Mouse (Mus musculus) lung, postnatal 0 days (tissue): ENCODE results near the gene Pmpca. TPM values are rescaled to one million over a fixed set of nuclear protein-coding genes. Genes with fewer than 3 reads are reported as not detected.

ENCODE experiments used
- ATAC-seq: fragments of 200-750 bp; cut with Nextera tagmentation; 2 replicates; pipeline ENCODE4 v1.8.0; 2017; ENCODE audit warnings: moderate library complexity
- DNase-seq: peaks from one replicate; pipeline ENCODE4 v3.0.0-alpha.2; 2016; ENCODE audit warnings: low spot score
- H3K27ac ChIP-seq: fragments of 300-500 bp; sonication (generic); 2 replicates; pipeline ENCODE4 v1.5.1; 2014; ENCODE audit warnings: antibody characterized with exemption, mild to moderate bottlenecking, low read length, mixed read lengths
- H3K27me3 ChIP-seq: fragments of 300-500 bp; sonication (generic); replicated peaks from 2 replicates; pipeline ENCODE4 v1.6.1; 2014; ENCODE audit warnings: low read length, mixed read lengths; ENCODE audit not compliant: insufficient read depth
- H3K36me3 ChIP-seq: fragments of 300-500 bp; sonication (generic); 2 replicates; pipeline ENCODE4 v1.6.1; 2014; ENCODE audit warnings: low read length, mixed read lengths; ENCODE audit not compliant: insufficient read depth
- H3K4me1 ChIP-seq: fragments of 300-500 bp; sonication (generic); 2 replicates; pipeline ENCODE4 v1.6.1; 2014; ENCODE audit warnings: antibody characterized with exemption, low read depth, low read length, mixed read lengths; ENCODE audit not compliant: insufficient read depth
- H3K4me2 ChIP-seq: fragments of 300-500 bp; sonication (generic); replicated peaks from 2 replicates; pipeline ENCODE4 v1.6.1; 2014; ENCODE audit warnings: low read depth, mild to moderate bottlenecking, low read length, moderate library complexity, mixed read lengths
- H3K4me3 ChIP-seq: fragments of 300-500 bp; sonication (generic); 2 replicates; pipeline ENCODE4 v1.5.1; 2014; ENCODE audit warnings: low read depth, low read length
- H3K9ac ChIP-seq: fragments of 300-500 bp; sonication (generic); replicated peaks from 2 replicates; pipeline ENCODE4 v1.6.1; 2014; ENCODE audit warnings: low read depth, mild to moderate bottlenecking
- H3K9me3 ChIP-seq: fragments of 300-500 bp; sonication (generic); 2 replicates; pipeline ENCODE4 v1.6.1; 2016; ENCODE audit warnings: low read length, mixed read lengths
- CTCF ChIP-seq: IDR thresholded peaks from 2 replicates; pipeline ENCODE4 v1.5.1; 2016; ENCODE audit warnings: antibody characterized with exemption, mild to moderate bottlenecking
- EP300 ChIP-seq: IDR thresholded peaks from 2 replicates; pipeline ENCODE4 v1.6.1; 2016; ENCODE audit warnings: antibody characterized with exemption, mild to moderate bottlenecking, control low read depth
- WGBS: fragments of 180-500 bp; shearing (Covaris S2); extraction: QIAGEN DNeasy Blood & Tissue Kit; methylation state at CpG from one replicate; pipeline ENCODE4 v1.1.7; 2014; 5-methylcytosine and 5-hydroxymethylcytosine counted together
- polyA plus RNA-seq: library from polyadenylated mRNA; unstranded; fragments of >200 nt; fragmentation: Nextera tagmentation; extraction: Ambion mirVana; gene quantifications from 2 replicates; pipeline ENCODE4 v1.2.1, GENCODE M21; 2015

Pmpca gene
- polyA plus RNA-seq, 1 experiment from 2014 or later: 39.0 TPM

GRCm38 (mm10) chr2:26434791-26435572, 45.8 kb downstream of the Pmpca start:
- Histone ChIP-seq H3K9me3 (no peaks in the 10 kb centered on the region), H3K4me1 (no peaks in the 10 kb centered on the region), H3K27me3 (no peaks in the 10 kb centered on the region), H3K27ac (no peak overlapping the region), H3K4me3 (no peak overlapping the region), H3K4me2 (no peak overlapping the region), H3K9ac (no peak overlapping the region), H3K36me3 (peaks cover 35% of the 10 kb centered on the region)
- TF ChIP-seq EP300 (no peak), CTCF (no peak)
- no peak for DNase-seq
- ATAC-seq: no peak
- 88% methylated on average over 7 of the region's 7 CpGs for WGBS

- TF ChIP-seq CTCF: no peak
- TF ChIP-seq EP300: no peak
- H3K4me3 ChIP-seq: no peak overlapping the region
- H3K4me2 ChIP-seq: no peak overlapping the region
- no peak overlapping the region for H3K27ac ChIP-seq
- no peak for DNase-seq
- H3K9me3 ChIP-seq: no peaks in the 10 kb centered on the region
- no peak overlapping the region for H3K9ac ChIP-seq
- H3K27me3 ChIP-seq: no peaks in the 10 kb centered on the region
- WGBS: 56% methylated on average over 4 of the region's 4 CpGs
- H3K4me1 ChIP-seq: no peaks in the 10 kb centered on the region
- ATAC-seq: no peak
- peaks cover 37% of the 10 kb centered on the region for H3K36me3 ChIP-seq
Observed at GRCm38 (mm10) chr2:26437221-26437620, 48.1 kb downstream of the Pmpca start.

GRCm38 (mm10) chr2:26438373-26438772, 49.2 kb downstream of the Pmpca start:
- Histone ChIP-seq H3K27me3 (no peaks in the 10 kb centered on the region), H3K9me3 (no peaks in the 10 kb centered on the region), H3K4me2 (no peak overlapping the region), H3K36me3 (peaks cover 37% of the 10 kb centered on the region), H3K27ac (no peak overlapping the region), H3K4me3 (no peak overlapping the region), H3K4me1 (no peaks in the 10 kb centered on the region), H3K9ac (no peak overlapping the region)
- DNase-seq (no peak), ATAC-seq (no peak)
- 87% methylated on average over 7 of the region's 7 CpGs for WGBS
- TF ChIP-seq CTCF: no peak
- no peak for TF ChIP-seq EP300

- H3K36me3 ChIP-seq: peaks cover 31% of the 10 kb centered on the region
Observed at GRCm38 (mm10) chr2:26439671-26440070, 50.5 kb downstream of the Pmpca start.

GRCm38 (mm10) chr2:26441261-26441660, 52.1 kb downstream of the Pmpca start:
- DNase-seq (no peak), ATAC-seq (no peak)
- Histone ChIP-seq H3K4me3 (no peak overlapping the region), H3K4me1 (peaks cover 6% of the 10 kb centered on the region; the same call in 1 of the 2 replicates), H3K36me3 (peaks cover 22% of the 10 kb centered on the region; the same call in 1 of the 2 replicates), H3K4me2 (no peak overlapping the region), H3K9ac (no peak overlapping the region), H3K9me3 (no peaks in the 10 kb centered on the region), H3K27ac (no peak overlapping the region), H3K27me3 (no peaks in the 10 kb centered on the region)
- TF ChIP-seq CTCF (no peak), EP300 (no peak)
- 94% methylated on average over 4 of the region's 4 CpGs for WGBS

More at GRCm38 (mm10) chr2:26439671-26440070, 50.5 kb downstream of the Pmpca start:
- no peaks in the 10 kb centered on the region for H3K27me3 ChIP-seq
- H3K4me3 ChIP-seq: no peak overlapping the region
- WGBS: 84% methylated on average over 6 of the region's 6 CpGs
- no peaks in the 10 kb centered on the region for H3K9me3 ChIP-seq
- DNase-seq (no peak), ATAC-seq (no peak)
- TF ChIP-seq EP300 (no peak), CTCF (no peak)
- H3K4me2 ChIP-seq: no peak overlapping the region
- H3K9ac ChIP-seq: no peak overlapping the region
- 0 out of 2 replicates have a peak, but pooled peaks cover 6% of the 10 kb centered on the region for H3K4me1 ChIP-seq
- no peak overlapping the region for H3K27ac ChIP-seq

- DNase-seq (no peak), ATAC-seq (no peak)
- no peak for TF ChIP-seq CTCF
- TF ChIP-seq EP300: no peak
- Histone ChIP-seq H3K27me3 (no peaks in the 10 kb centered on the region), H3K9me3 (no peaks in the 10 kb centered on the region), H3K4me1 (peaks cover 10% of the 10 kb centered on the region), H3K4me2 (no peak overlapping the region), H3K9ac (no peak overlapping the region), H3K27ac (no peak overlapping the region), H3K4me3 (no peak overlapping the region), H3K36me3 (peaks cover 22% of the 10 kb centered on the region; the same call in 1 of the 2 replicates)
- WGBS: 49% methylated on average over 5 of the region's 5 CpGs
Observed at GRCm38 (mm10) chr2:26441688-26442087, 52.5 kb downstream of the Pmpca start.
